Mouse (Mus musculus): Measurements from ENCODE around the gene Kcnq1.

- TF ChIP-seq POLR2A (IDR thresholded peaks at IDR 0.05; ENCODE audit: extremely low read depth, insufficient read depth, low read length): no peak
- TF ChIP-seq CTCF (IDR thresholded peaks at IDR 0.05; ENCODE audit: extremely low read depth, insufficient read depth, low read length): no peak
Observed at GRCm38 (mm10) chr7:143305808-143306207, 199.6 kb downstream of the Kcnq1 start.
